Mouse (Mus musculus) liver, embryonic 14.5 days (tissue): ENCODE measurements around the gene Rnh1.

Experiments
- CTCF ChIP-seq: IDR thresholded peaks from 2 replicates; pipeline ENCODE4 v1.5.1; 2016; ENCODE audit warnings: antibody characterized with exemption, low read depth, control low read depth
- EP300 ChIP-seq: IDR thresholded peaks from 2 replicates; pipeline ENCODE4 v1.6.1; 2016; ENCODE audit warnings: antibody characterized with exemption, low read depth

- TF ChIP-seq CTCF, result no peak
- TF ChIP-seq EP300, result peak; percentile 31; the same call in 1 of the 2 replicates
Measured at GRCm38 (mm10) chr7:141196619-141197282, 24.1 kb upstream of the Rnh1 start.
